Mouse (Mus musculus): ENCODE data around the gene Col27a1. TPM values are rescaled to one million over a fixed set of nuclear protein-coding genes. Genes with fewer than 3 reads are reported as not detected.
A peak's percentile ranks its signal among the peaks of the same experiment; 100 is the strongest.

Gene Col27a1
- polyA plus RNA-seq, 1 experiment from 2014 or later = 9.8 TPM

DNA sequence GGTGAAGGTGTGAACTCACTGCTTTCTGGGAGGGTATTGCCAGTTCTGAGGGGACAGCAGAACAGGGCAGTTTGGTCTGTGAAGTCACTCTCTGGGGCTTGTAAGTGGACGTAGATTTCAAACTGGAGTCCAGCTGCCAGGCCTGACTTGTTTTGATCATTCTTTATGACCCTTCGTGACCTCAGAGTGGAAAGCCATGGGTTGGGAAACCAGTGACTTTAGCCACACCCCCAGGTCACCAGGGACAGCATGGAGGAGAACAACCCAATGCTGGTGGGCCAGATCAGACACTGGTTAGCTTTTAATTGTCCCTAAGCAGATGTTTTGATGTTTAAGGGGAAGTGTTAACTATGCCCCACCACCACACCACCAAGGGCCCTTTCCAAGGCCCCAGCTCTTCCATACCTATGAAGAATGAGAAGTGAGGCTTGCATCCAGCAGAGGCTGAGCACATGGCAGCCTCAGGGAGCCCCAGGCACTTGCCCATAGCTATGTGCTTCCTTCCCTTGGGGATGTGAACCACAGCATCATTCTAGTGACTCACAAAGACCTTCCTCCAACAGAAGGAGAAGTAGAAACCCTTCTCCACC, 143.3 kb downstream of the Col27a1 start:
- H3K4me3 ChIP-seq (ENCODE audit: low read depth, low read length) = no peak overlapping the region
- no peak overlapping the region for H3K27ac ChIP-seq (replicated peaks; ENCODE audit: low read depth, low read length)
- no peaks in the 10 kb centered on the region for H3K36me3 ChIP-seq (ENCODE audit: control insufficient read depth, insufficient read depth, low read length)
- ATAC-seq (ENCODE audit: insufficient number of reproducible peaks, low FRiP score, low TSS enrichment, low read depth) (no peak), DNase-seq (ENCODE audit: low spot score) (no peak)
- WGBS = 21% methylated on average over 2 of the region's 2 CpGs
- no peak overlapping the region for H3K4me2 ChIP-seq (ENCODE audit: low read depth, severe bottlenecking)
- no peaks in the 10 kb centered on the region for H3K9me3 ChIP-seq (ENCODE audit: control insufficient read depth, low read length)
- H3K27me3 ChIP-seq (ENCODE audit: control insufficient read depth, insufficient read depth, low read length) = no peaks in the 10 kb centered on the region
- H3K9ac ChIP-seq (ENCODE audit: low read length) = no peak overlapping the region
- no peaks in the 10 kb centered on the region for H3K4me1 ChIP-seq (ENCODE audit: control insufficient read depth, insufficient read depth, low read length)

- no peaks in the 10 kb centered on the region for H3K4me1 ChIP-seq (ENCODE audit: control insufficient read depth, insufficient read depth, low read length)
These were observed 146.1 kb downstream of the Col27a1 start for GRCm38 (mm10) chr4:63359861-63360260.

DNA sequence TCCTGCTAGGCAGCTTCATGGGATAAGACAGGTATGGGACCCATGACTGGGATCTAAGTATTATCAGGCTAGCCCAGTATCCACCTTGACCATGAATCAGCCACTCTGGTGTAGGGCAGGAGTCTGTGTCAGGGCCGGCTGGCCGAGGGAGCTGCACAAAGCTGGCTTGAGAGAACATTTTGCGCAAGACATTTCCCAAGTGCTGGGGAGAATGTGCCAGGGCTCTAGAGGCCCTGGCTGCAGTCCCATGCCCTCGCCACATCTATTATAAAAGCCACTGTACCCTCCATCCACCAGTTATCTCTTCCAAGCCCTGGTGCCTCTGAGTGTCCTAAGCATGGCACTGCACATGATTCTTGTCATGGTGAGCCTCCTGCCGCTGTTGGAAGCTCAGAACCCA, 148.3 kb downstream of the Col27a1 start, which contains the start of gene Orm2:
Gene Orm2, plus strand, starts transcription at position 300 of the 400 bp plus-strand sequence.
- Histone ChIP-seq H3K9ac (ENCODE audit: low read length) (no peak within 1 kb of the TSS), H3K9me3 (ENCODE audit: control insufficient read depth, low read length) (no peaks in the 10 kb centered on the region), H3K27me3 (ENCODE audit: control insufficient read depth, insufficient read depth, low read length) (no peaks in the 10 kb centered on the region), H3K4me1 (ENCODE audit: control insufficient read depth, insufficient read depth, low read length) (no peaks in the 10 kb centered on the region), H3K4me2 (ENCODE audit: low read depth, severe bottlenecking) (no peak within 1 kb of the TSS), H3K4me3 (ENCODE audit: low read depth, low read length) (no peak within 1 kb of the TSS), H3K27ac (replicated peaks; ENCODE audit: low read depth, low read length) (no peak within 1 kb of the TSS), H3K36me3 (ENCODE audit: control insufficient read depth, insufficient read depth, low read length) (no peaks in the 10 kb centered on the region)
- DNase-seq (ENCODE audit: low spot score) (no peak), ATAC-seq (ENCODE audit: insufficient number of reproducible peaks, low FRiP score, low TSS enrichment, low read depth) (no peak)
- WGBS = 93% methylated on average over 5 of the region's 5 CpGs

More at GRCm38 (mm10) chr4:63359861-63360260, 146.1 kb downstream of the Col27a1 start:
- no peak overlapping the region for H3K4me3 ChIP-seq (ENCODE audit: low read depth, low read length)
- no peak overlapping the region for H3K27ac ChIP-seq (replicated peaks; ENCODE audit: low read depth, low read length)
- H3K9me3 ChIP-seq (ENCODE audit: control insufficient read depth, low read length) = no peaks in the 10 kb centered on the region
- ATAC-seq (ENCODE audit: insufficient number of reproducible peaks, low FRiP score, low TSS enrichment, low read depth) (no peak), DNase-seq (ENCODE audit: low spot score) (no peak)
- no peak overlapping the region for H3K4me2 ChIP-seq (ENCODE audit: low read depth, severe bottlenecking)
- no peaks in the 10 kb centered on the region for H3K36me3 ChIP-seq (ENCODE audit: control insufficient read depth, insufficient read depth, low read length)
- H3K9ac ChIP-seq (ENCODE audit: low read length) = no peak overlapping the region
- 87% methylated on average over 6 of the region's 6 CpGs for WGBS
- H3K27me3 ChIP-seq (ENCODE audit: control insufficient read depth, insufficient read depth, low read length) = no peaks in the 10 kb centered on the region

DNA sequence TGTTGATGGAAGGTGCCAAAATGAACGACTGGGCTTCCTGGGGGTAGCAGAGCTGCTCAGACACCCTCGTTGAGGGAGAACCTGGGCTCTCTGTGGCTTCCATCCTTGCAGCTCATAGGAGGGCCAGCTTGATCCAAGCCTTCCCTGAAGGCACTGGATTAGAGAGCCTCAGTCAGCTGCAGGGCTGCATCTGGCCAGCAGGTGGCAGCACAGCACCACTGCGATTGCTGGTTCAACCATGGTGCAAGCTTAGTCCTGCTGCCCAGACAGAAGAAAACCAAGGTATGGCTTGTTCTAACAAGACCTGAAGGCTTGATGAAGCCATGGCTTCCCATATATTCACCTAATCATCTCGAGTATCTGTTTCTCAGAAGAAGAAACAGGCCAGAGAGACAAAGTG, 154.8 kb downstream of the Col27a1 start:
- Histone ChIP-seq H3K4me3 (ENCODE audit: low read depth, low read length) (no peak overlapping the region), H3K4me1 (ENCODE audit: control insufficient read depth, insufficient read depth, low read length) (no peaks in the 10 kb centered on the region), H3K27me3 (ENCODE audit: control insufficient read depth, insufficient read depth, low read length) (no peaks in the 10 kb centered on the region), H3K27ac (replicated peaks; ENCODE audit: low read depth, low read length) (no peak overlapping the region), H3K9me3 (ENCODE audit: control insufficient read depth, low read length) (no peaks in the 10 kb centered on the region), H3K36me3 (ENCODE audit: control insufficient read depth, insufficient read depth, low read length) (peaks cover 5% of the 10 kb centered on the region; the same call in 1 of the 2 replicates), H3K4me2 (ENCODE audit: low read depth, severe bottlenecking) (no peak overlapping the region), H3K9ac (ENCODE audit: low read length) (no peak overlapping the region)
- ATAC-seq (ENCODE audit: insufficient number of reproducible peaks, low FRiP score, low TSS enrichment, low read depth) (no peak), DNase-seq (ENCODE audit: low spot score) (peak; percentile 92)
- 11% methylated on average over 4 of the region's 4 CpGs for WGBS

DNA sequence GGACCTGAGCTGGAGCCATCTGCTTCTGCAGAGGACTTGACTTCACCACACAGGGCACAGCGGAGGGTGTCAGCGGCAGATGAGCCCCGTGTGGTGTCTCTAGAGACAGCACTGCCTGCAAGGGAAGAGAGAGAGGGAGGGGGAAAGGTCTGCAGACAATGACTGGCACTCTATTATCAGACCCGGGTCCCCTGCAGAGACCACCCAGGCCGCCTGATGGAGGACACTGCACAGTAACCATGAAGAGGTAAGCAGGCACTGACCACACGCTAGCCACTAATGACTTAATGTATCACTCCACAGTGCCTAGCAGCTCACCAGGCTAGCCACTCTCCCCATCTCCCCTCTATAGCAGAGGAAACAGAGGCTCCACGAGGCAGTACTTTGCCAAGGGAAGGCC, 157.1 kb downstream of the Col27a1 start:
- Histone ChIP-seq H3K9ac (ENCODE audit: low read length) (no peak overlapping the region), H3K9me3 (ENCODE audit: control insufficient read depth, low read length) (no peaks in the 10 kb centered on the region), H3K4me2 (ENCODE audit: low read depth, severe bottlenecking) (no peak overlapping the region), H3K4me1 (ENCODE audit: control insufficient read depth, insufficient read depth, low read length) (no peaks in the 10 kb centered on the region), H3K4me3 (ENCODE audit: low read depth, low read length) (no peak overlapping the region), H3K27me3 (ENCODE audit: control insufficient read depth, insufficient read depth, low read length) (no peaks in the 10 kb centered on the region), H3K36me3 (ENCODE audit: control insufficient read depth, insufficient read depth, low read length) (peaks cover 10% of the 10 kb centered on the region; the same call in 1 of the 2 replicates), H3K27ac (replicated peaks; ENCODE audit: low read depth, low read length) (no peak overlapping the region)
- no peak for ATAC-seq (ENCODE audit: insufficient number of reproducible peaks, low FRiP score, low TSS enrichment, low read depth)
- DNase-seq (ENCODE audit: low spot score) = no peak
- WGBS = 63% methylated on average over 7 of the region's 7 CpGs

DNA sequence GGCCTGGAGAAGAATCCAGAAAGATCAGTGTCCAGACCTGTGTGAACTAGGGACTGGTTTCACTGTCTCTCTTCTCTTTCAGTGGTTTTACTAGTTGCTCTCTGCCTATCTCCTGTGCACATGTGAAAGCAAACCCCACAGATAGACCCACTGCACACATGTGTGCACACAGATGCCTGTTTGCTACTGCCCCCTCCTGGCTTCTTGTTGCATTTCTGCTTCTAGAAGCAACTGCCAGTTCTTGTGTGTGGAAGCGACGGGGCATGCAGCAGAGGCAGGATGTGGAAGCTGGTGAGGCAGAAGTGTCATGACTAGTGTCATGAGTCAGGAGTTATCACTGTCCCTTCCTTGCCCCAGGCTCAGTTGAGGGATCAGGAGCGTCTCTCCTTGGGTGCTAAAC, 158.1 kb downstream of the Col27a1 start:
- peaks cover 13% of the 10 kb centered on the region; the same call in 1 of the 2 replicates for H3K36me3 ChIP-seq (ENCODE audit: control insufficient read depth, insufficient read depth, low read length)
- H3K9me3 ChIP-seq (ENCODE audit: control insufficient read depth, low read length) = no peaks in the 10 kb centered on the region
- H3K4me2 ChIP-seq (ENCODE audit: low read depth, severe bottlenecking) = no peak overlapping the region
- DNase-seq (ENCODE audit: low spot score) = peak; percentile 54
- H3K4me1 ChIP-seq (ENCODE audit: control insufficient read depth, insufficient read depth, low read length) = no peaks in the 10 kb centered on the region
- ATAC-seq (ENCODE audit: insufficient number of reproducible peaks, low FRiP score, low TSS enrichment, low read depth) = no peak
- H3K27ac ChIP-seq (replicated peaks; ENCODE audit: low read depth, low read length) = no peak overlapping the region
- no peak overlapping the region for H3K4me3 ChIP-seq (ENCODE audit: low read depth, low read length)
- H3K9ac ChIP-seq (ENCODE audit: low read length) = no peak overlapping the region
- WGBS = 72% methylated on average over 3 of the region's 3 CpGs
- H3K27me3 ChIP-seq (ENCODE audit: control insufficient read depth, insufficient read depth, low read length) = no peaks in the 10 kb centered on the region

DNA sequence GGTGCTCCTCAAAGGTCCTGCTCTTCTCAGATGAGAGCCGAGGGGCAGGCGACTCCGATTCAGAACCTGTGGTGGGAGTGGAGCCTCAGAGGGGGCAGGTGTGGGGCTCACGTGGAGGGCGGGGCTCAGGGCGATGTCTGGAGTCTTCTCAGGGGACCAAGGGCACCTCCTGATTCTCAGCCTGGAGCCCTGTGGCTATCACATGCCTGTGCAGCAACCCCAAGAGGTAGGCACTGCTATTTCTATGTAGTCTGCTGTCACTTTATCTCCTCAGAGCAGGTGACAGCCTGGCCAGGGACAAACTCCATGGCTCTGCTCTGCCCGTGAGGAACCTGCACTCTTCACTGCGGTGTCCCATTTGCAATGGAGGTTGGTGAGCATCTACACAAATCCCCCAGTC, 159.6 kb downstream of the Col27a1 start:
- Histone ChIP-seq H3K4me3 (ENCODE audit: low read depth, low read length) (no peak overlapping the region), H3K4me1 (ENCODE audit: control insufficient read depth, insufficient read depth, low read length) (no peaks in the 10 kb centered on the region), H3K36me3 (ENCODE audit: control insufficient read depth, insufficient read depth, low read length) (peaks cover 13% of the 10 kb centered on the region; the same call in 1 of the 2 replicates), H3K9me3 (ENCODE audit: control insufficient read depth, low read length) (no peaks in the 10 kb centered on the region), H3K9ac (ENCODE audit: low read length) (no peak overlapping the region), H3K4me2 (ENCODE audit: low read depth, severe bottlenecking) (no peak overlapping the region), H3K27ac (replicated peaks; ENCODE audit: low read depth, low read length) (no peak overlapping the region), H3K27me3 (ENCODE audit: control insufficient read depth, insufficient read depth, low read length) (no peaks in the 10 kb centered on the region)
- DNase-seq (ENCODE audit: low spot score) (no peak), ATAC-seq (ENCODE audit: insufficient number of reproducible peaks, low FRiP score, low TSS enrichment, low read depth) (no peak)
- WGBS = 89% methylated on average over 8 of the region's 8 CpGs

- ATAC-seq (ENCODE audit: insufficient number of reproducible peaks, low FRiP score, low TSS enrichment, low read depth) = no peak
- 64% methylated on average over 12 of the region's 12 CpGs for WGBS
- Histone ChIP-seq H3K4me2 (ENCODE audit: low read depth, severe bottlenecking) (no peak overlapping the region), H3K36me3 (ENCODE audit: control insufficient read depth, insufficient read depth, low read length) (peaks cover 14% of the 10 kb centered on the region), H3K27ac (replicated peaks; ENCODE audit: low read depth, low read length) (no peak overlapping the region), H3K9me3 (ENCODE audit: control insufficient read depth, low read length) (no peaks in the 10 kb centered on the region), H3K27me3 (ENCODE audit: control insufficient read depth, insufficient read depth, low read length) (no peaks in the 10 kb centered on the region), H3K4me3 (ENCODE audit: low read depth, low read length) (no peak overlapping the region), H3K4me1 (ENCODE audit: control insufficient read depth, insufficient read depth, low read length) (no peaks in the 10 kb centered on the region), H3K9ac (ENCODE audit: low read length) (no peak overlapping the region)
- no peak for DNase-seq (ENCODE audit: low spot score)
These were observed 160.5 kb downstream of the Col27a1 start for GRCm38 (mm10) chr4:63374331-63374730.

DNA sequence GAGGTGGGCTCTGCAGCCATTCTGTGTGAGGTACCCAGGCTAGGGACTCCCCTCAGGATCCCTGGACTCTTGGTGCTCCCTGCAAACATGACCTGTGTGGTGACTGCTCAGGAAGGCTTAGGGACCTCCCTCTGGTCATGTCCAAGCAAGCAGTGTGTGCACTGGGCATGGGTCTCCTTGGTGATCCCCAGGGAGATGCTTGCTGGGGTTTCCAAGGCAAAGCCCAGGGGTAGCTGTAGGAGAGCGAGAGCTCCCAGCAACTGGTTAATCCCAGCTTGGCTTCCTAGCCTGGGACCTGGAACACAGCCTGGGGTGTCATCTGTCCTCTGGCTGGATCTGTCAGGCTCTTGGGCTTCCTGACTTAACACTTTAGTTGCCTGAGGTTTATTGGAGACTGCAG, 161.6 kb downstream of the Col27a1 start:
- Histone ChIP-seq H3K27ac (replicated peaks; ENCODE audit: low read depth, low read length) (no peak overlapping the region), H3K4me1 (ENCODE audit: control insufficient read depth, insufficient read depth, low read length) (no peaks in the 10 kb centered on the region), H3K36me3 (ENCODE audit: control insufficient read depth, insufficient read depth, low read length) (peaks cover 18% of the 10 kb centered on the region), H3K27me3 (ENCODE audit: control insufficient read depth, insufficient read depth, low read length) (no peaks in the 10 kb centered on the region), H3K9me3 (ENCODE audit: control insufficient read depth, low read length) (no peaks in the 10 kb centered on the region), H3K9ac (ENCODE audit: low read length) (no peak overlapping the region), H3K4me3 (ENCODE audit: low read depth, low read length) (no peak overlapping the region), H3K4me2 (ENCODE audit: low read depth, severe bottlenecking) (no peak overlapping the region)
- ATAC-seq (ENCODE audit: insufficient number of reproducible peaks, low FRiP score, low TSS enrichment, low read depth) (no peak), DNase-seq (ENCODE audit: low spot score) (no peak)
- 46% methylated on average over 1 of the region's 1 CpGs for WGBS

Data from limb, embryonic 11.5 days (tissue).